Mouse (Mus musculus) lung, postnatal 0 days (tissue): ENCODE measurements around the gene Myzap. TPM values are rescaled to one million over a fixed set of nuclear protein-coding genes. Genes with fewer than 3 reads are reported as not detected.

ENCODE experiments used
- ATAC-seq: fragments of 200-750 bp; cut with Nextera tagmentation; 2 replicates; pipeline ENCODE4 v1.8.0; 2017; ENCODE audit warnings: moderate library complexity
- DNase-seq: peaks from one replicate; pipeline ENCODE4 v3.0.0-alpha.2; 2016; ENCODE audit warnings: low spot score
- H3K27ac ChIP-seq: fragments of 300-500 bp; sonication (generic); 2 replicates; pipeline ENCODE4 v1.5.1; 2014; ENCODE audit warnings: antibody characterized with exemption, mild to moderate bottlenecking, low read length, mixed read lengths
- H3K27me3 ChIP-seq: fragments of 300-500 bp; sonication (generic); replicated peaks from 2 replicates; pipeline ENCODE4 v1.6.1; 2014; ENCODE audit warnings: low read length, mixed read lengths; ENCODE audit not compliant: insufficient read depth
- H3K36me3 ChIP-seq: fragments of 300-500 bp; sonication (generic); 2 replicates; pipeline ENCODE4 v1.6.1; 2014; ENCODE audit warnings: low read length, mixed read lengths; ENCODE audit not compliant: insufficient read depth
- H3K4me1 ChIP-seq: fragments of 300-500 bp; sonication (generic); 2 replicates; pipeline ENCODE4 v1.6.1; 2014; ENCODE audit warnings: antibody characterized with exemption, low read depth, low read length, mixed read lengths; ENCODE audit not compliant: insufficient read depth
- H3K4me2 ChIP-seq: fragments of 300-500 bp; sonication (generic); replicated peaks from 2 replicates; pipeline ENCODE4 v1.6.1; 2014; ENCODE audit warnings: low read depth, mild to moderate bottlenecking, low read length, moderate library complexity, mixed read lengths
- H3K4me3 ChIP-seq: fragments of 300-500 bp; sonication (generic); 2 replicates; pipeline ENCODE4 v1.5.1; 2014; ENCODE audit warnings: low read depth, low read length
- H3K9ac ChIP-seq: fragments of 300-500 bp; sonication (generic); replicated peaks from 2 replicates; pipeline ENCODE4 v1.6.1; 2014; ENCODE audit warnings: low read depth, mild to moderate bottlenecking
- H3K9me3 ChIP-seq: fragments of 300-500 bp; sonication (generic); 2 replicates; pipeline ENCODE4 v1.6.1; 2016; ENCODE audit warnings: low read length, mixed read lengths
- CTCF ChIP-seq: IDR thresholded peaks from 2 replicates; pipeline ENCODE4 v1.5.1; 2016; ENCODE audit warnings: antibody characterized with exemption, mild to moderate bottlenecking
- EP300 ChIP-seq: IDR thresholded peaks from 2 replicates; pipeline ENCODE4 v1.6.1; 2016; ENCODE audit warnings: antibody characterized with exemption, mild to moderate bottlenecking, control low read depth
- WGBS: fragments of 180-500 bp; shearing (Covaris S2); extraction: QIAGEN DNeasy Blood & Tissue Kit; methylation state at CpG from one replicate; pipeline ENCODE4 v1.1.7; 2014; 5-methylcytosine and 5-hydroxymethylcytosine counted together
- polyA plus RNA-seq: library from polyadenylated mRNA; unstranded; fragments of >200 nt; fragmentation: Nextera tagmentation; extraction: Ambion mirVana; gene quantifications from 2 replicates; pipeline ENCODE4 v1.2.1, GENCODE M21; 2015

The Myzap gene
- 126 and 136 TPM in 2 replicates for polyA plus RNA-seq

GRCm38 (mm10) chr9:71591938-71592548 lies at the start of gene Myzap:
Myzap (minus strand) TSS chr9:71592360.
- peak within 1 kb of the TSS; percentile 48 for H3K9ac ChIP-seq
- DNase-seq: peak; percentile 92
- no peaks in the 10 kb centered on the region for H3K27me3 ChIP-seq
- no peaks in the 10 kb centered on the region for H3K36me3 ChIP-seq
- peak within 1 kb of the TSS; percentile 65 for H3K4me2 ChIP-seq
- TF ChIP-seq EP300 (no peak), CTCF (no peak)
- H3K9me3 ChIP-seq: no peaks in the 10 kb centered on the region
- 2% methylated on average over 28 of the region's 29 CpGs for WGBS
- peak; percentile 97 for ATAC-seq
- H3K4me3 ChIP-seq: peak within 1 kb of the TSS; percentile 54
- peaks cover 8% of the 10 kb centered on the region; the same call in 1 of the 2 replicates for H3K4me1 ChIP-seq
- H3K27ac ChIP-seq: peak within 1 kb of the TSS; percentile 51; the same call in 1 of the 2 replicates

DNA sequence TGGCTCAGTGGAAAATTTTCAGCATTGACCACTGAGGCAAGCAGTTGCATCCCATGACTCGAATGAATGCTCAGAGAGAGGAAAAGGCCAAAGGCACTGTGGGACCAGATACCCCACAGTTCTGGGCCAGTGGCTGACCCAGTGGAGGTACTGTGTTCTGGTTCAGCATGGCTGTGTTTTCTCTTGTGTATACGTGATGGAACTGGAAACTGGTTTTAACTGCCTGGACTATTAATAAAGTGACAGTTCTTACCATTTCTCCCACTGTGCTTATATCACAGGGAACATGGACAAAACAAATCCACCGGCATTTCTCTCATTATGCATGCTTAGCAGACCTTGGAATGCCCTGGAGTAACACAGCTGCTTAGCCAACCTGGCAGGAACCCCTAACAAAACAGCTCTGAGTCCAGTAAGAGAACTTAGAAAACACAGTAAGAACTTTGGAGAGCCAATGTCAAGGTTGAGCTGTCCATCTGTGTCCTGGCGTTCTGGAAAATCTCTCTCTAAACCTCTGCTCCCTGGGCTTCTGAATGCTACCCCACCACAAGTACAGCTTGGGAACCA lies 48.3 kb upstream of the Myzap start:
- TF ChIP-seq CTCF: no peak
- TF ChIP-seq EP300: no peak
- ATAC-seq (no peak), DNase-seq (no peak)
- no peak overlapping the region for H3K9ac ChIP-seq
- H3K27me3 ChIP-seq: no peaks in the 10 kb centered on the region
- no peak overlapping the region for H3K27ac ChIP-seq
- H3K4me2 ChIP-seq: no peak overlapping the region
- 86% methylated on average over 4 of the region's 4 CpGs for WGBS
- no peak overlapping the region for H3K4me3 ChIP-seq
- no peaks in the 10 kb centered on the region for H3K4me1 ChIP-seq
- 0 out of 2 replicates have a peak, but pooled peaks cover 5% of the 10 kb centered on the region for H3K36me3 ChIP-seq
- no peaks in the 10 kb centered on the region for H3K9me3 ChIP-seq

DNA sequence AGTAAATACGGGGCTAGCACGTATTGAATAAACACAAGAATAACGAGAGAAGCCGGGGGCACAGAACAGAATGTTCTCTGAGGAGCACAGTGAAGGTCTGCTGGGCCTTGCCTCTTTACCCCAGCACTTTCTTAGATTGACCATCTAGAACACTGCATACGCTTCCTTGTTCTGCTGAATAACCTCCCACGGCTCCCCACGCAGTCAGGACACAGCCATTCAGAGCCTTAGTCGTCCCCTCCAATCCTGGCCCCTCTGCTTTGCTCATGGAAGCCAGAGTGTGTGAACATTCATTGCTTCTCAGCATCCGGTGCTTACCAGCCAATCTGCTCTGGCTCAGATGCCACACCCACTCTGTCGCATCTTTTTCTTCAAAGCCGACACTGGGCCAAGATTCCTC lies 46.0 kb upstream of the Myzap start:
- DNase-seq (no peak), ATAC-seq (no peak)
- no peak overlapping the region for H3K4me3 ChIP-seq
- H3K4me2 ChIP-seq: no peak overlapping the region
- no peak overlapping the region for H3K9ac ChIP-seq
- WGBS: 70% methylated on average over 11 of the region's 11 CpGs
- no peak for TF ChIP-seq CTCF
- no peak for TF ChIP-seq EP300
- H3K9me3 ChIP-seq: no peaks in the 10 kb centered on the region
- H3K4me1 ChIP-seq: no peaks in the 10 kb centered on the region
- H3K27me3 ChIP-seq: no peaks in the 10 kb centered on the region
- H3K27ac ChIP-seq: no peak overlapping the region
- peaks cover 5% of the 10 kb centered on the region; the same call in 1 of the 2 replicates for H3K36me3 ChIP-seq

GRCm38 (mm10) chr9:71636854-71637253 lies 44.7 kb upstream of the Myzap start:
- DNase-seq (no peak), ATAC-seq (no peak)
- Histone ChIP-seq H3K9me3 (no peaks in the 10 kb centered on the region), H3K9ac (no peak overlapping the region), H3K27ac (no peak overlapping the region), H3K4me1 (no peaks in the 10 kb centered on the region), H3K4me2 (no peak overlapping the region), H3K36me3 (peaks cover 14% of the 10 kb centered on the region; the same call in 1 of the 2 replicates), H3K27me3 (no peaks in the 10 kb centered on the region), H3K4me3 (no peak overlapping the region)
- no peak for TF ChIP-seq EP300
- no peak for TF ChIP-seq CTCF
- WGBS: 100% methylated on average over 1 of the region's 1 CpGs

- DNase-seq (no peak), ATAC-seq (no peak)
- Histone ChIP-seq H3K4me3 (no peak overlapping the region), H3K4me1 (no peaks in the 10 kb centered on the region), H3K36me3 (peaks cover 14% of the 10 kb centered on the region; the same call in 1 of the 2 replicates), H3K9ac (no peak overlapping the region), H3K27me3 (no peaks in the 10 kb centered on the region), H3K4me2 (no peak overlapping the region), H3K27ac (no peak overlapping the region), H3K9me3 (no peaks in the 10 kb centered on the region)
- 65% methylated on average over 1 of the region's 1 CpGs for WGBS
- TF ChIP-seq CTCF: no peak
- no peak for TF ChIP-seq EP300
Observed at GRCm38 (mm10) chr9:71635627-71636026, 43.5 kb upstream of the Myzap start.

- DNase-seq (no peak), ATAC-seq (no peak)
- Histone ChIP-seq H3K9ac (no peak overlapping the region), H3K36me3 (peaks cover 14% of the 10 kb centered on the region; the same call in 1 of the 2 replicates), H3K27me3 (no peaks in the 10 kb centered on the region), H3K4me2 (no peak overlapping the region), H3K4me1 (no peaks in the 10 kb centered on the region), H3K27ac (no peak overlapping the region), H3K9me3 (no peaks in the 10 kb centered on the region), H3K4me3 (no peak overlapping the region)
- TF ChIP-seq EP300 (no peak), CTCF (no peak)
- WGBS: 84% methylated on average over 2 of the region's 2 CpGs
Observed at GRCm38 (mm10) chr9:71634916-71635315, 42.8 kb upstream of the Myzap start.
